In the genomic region with DNA sequence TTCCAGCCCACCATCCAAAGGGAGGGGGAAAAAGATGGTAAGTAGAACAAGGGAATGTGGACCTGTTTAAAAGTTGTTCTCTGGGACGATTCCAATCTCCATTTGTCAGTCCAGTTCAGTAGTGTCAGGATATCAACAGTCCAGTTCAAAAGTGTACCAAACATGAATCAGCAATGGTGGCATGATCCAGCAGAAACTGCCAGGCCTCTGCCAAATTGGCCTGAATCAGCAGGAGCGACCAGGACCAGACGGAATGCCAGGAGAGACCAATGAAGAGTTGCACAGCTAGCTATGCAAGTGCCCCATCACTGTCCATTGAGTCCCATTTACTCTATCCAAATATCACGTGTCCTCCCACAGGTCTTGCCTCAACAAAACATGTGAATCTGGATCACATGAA, we compare ENCODE assay signal across 16 mouse cellular contexts.
"Had no signal": no experiment of that assay in that cellular context is flagged by ENCODE, and none has a peak within 500 bp of the region (broad histone marks: within the 10 kb centered on the region; RNA-seq: fewer than 3 reads in every experiment).

No protein-coding gene starts in this region.

- H3K4me3 ChIP-seq: neural tube, embryonic 13.5 days; neural tube, embryonic 15.5 days; stomach, embryonic 15.5 days had no signal

- H3K9ac ChIP-seq: neural tube, embryonic 13.5 days; neural tube, embryonic 15.5 days; stomach, embryonic 15.5 days had no signal

- H3K9me3 ChIP-seq: neural tube, embryonic 13.5 days; neural tube, embryonic 15.5 days; stomach, embryonic 15.5 days had no signal

- H3K27ac ChIP-seq: neural tube, embryonic 13.5 days; neural tube, embryonic 15.5 days; stomach, embryonic 15.5 days; stomach, postnatal 0 days had no signal

- H3K4me1 ChIP-seq: neural tube, embryonic 13.5 days; neural tube, embryonic 15.5 days; stomach, embryonic 15.5 days had no signal

- H3K27me3 ChIP-seq: neural tube, embryonic 13.5 days; neural tube, embryonic 15.5 days; stomach, embryonic 15.5 days had no signal

- DNase-seq: retina, postnatal 1 day; right cerebral cortex, adult 18-20 months; right cerebral cortex, postnatal 14 days; right cerebral cortex, postnatal 25 days; right cerebral cortex, postnatal 4 days; spleen, adult 18-20 months; thymus, adult 18-20 months; thymus, adult 2 months; thymus, postnatal 14 days; thymus, postnatal 25 days; thymus, postnatal 36 days; thymus, postnatal 4 days had no signal
